Mouse (Mus musculus) heart, adult 2 months (tissue): ENCODE measurements around the gene Tcl1b1. TPM values are rescaled to one million over a fixed set of nuclear protein-coding genes. Genes with fewer than 3 reads are reported as not detected.
"Not testable (repeated sequence)": the region's sequence is repeated elsewhere in the genome, so short reads cannot be mapped to it uniquely, and the experiment has no call there.

Source experiments
- DNase-seq, 2 experiments: peaks; one replicate each; pipeline ENCODE4 v3.0.0; 2021
- H3K27ac ChIP-seq: fragments of 200-600 bp; 2 replicates; pipeline ENCODE4 v1.8.1; 2022
- H3K27me3 ChIP-seq: fragments of 200-500 bp; 2 replicates; pipeline ENCODE4 v1.6.1; 2012; ENCODE audit warnings: mild to moderate bottlenecking, low read length, inconsistent platforms, mixed read lengths; ENCODE audit not compliant: control insufficient read depth, insufficient read depth
- H3K36me3 ChIP-seq: fragments of 200-500 bp; 2 replicates; pipeline ENCODE4 v1.6.1; 2012; ENCODE audit warnings: low read length, inconsistent platforms; ENCODE audit not compliant: control insufficient read depth, insufficient read depth
- H3K4me1 ChIP-seq: fragments of 200-500 bp; 2 replicates; pipeline ENCODE4 v1.6.1; 2011; ENCODE audit warnings: low read length; ENCODE audit not compliant: control insufficient read depth, insufficient read depth
- H3K4me3 ChIP-seq: fragments of 200-600 bp; 2 replicates; pipeline ENCODE4 v1.8.1; 2022
- H3K79me2 ChIP-seq: fragments of 200-500 bp; replicated peaks from 2 replicates; pipeline ENCODE4 v1.6.1; 2012; ENCODE audit warnings: mild to moderate bottlenecking, inconsistent platforms, low read length, moderate library complexity, mixed read lengths; ENCODE audit not compliant: control insufficient read depth, insufficient read depth
- H3K9ac ChIP-seq: fragments of 200-500 bp; 2 replicates; pipeline ENCODE4 v1.6.1; 2012; ENCODE audit warnings: low read depth, mild to moderate bottlenecking, control low read depth, inconsistent platforms, low read length, mixed read lengths
- CTCF ChIP-seq: fragments of 200-600 bp; IDR thresholded peaks from 2 replicates; pipeline ENCODE4 v1.8.1; 2022; ENCODE audit warnings: antibody characterized with exemption, mild to moderate bottlenecking, moderate library complexity
- EP300 ChIP-seq: fragments of 200-500 bp; IDR thresholded peaks from 2 replicates; pipeline ENCODE4 v1.6.1; 2011; ENCODE audit warnings: low read depth, low read length, control low read depth; ENCODE audit not compliant: insufficient read depth
- POLR2A ChIP-seq: fragments of 200-500 bp; IDR thresholded peaks from 2 replicates; pipeline ENCODE4 v1.6.1; 2011; ENCODE audit warnings: mild to moderate bottlenecking, low read depth, low read length, control low read depth; ENCODE audit not compliant: insufficient read depth
- WGBS: fragments of 180-500 bp; shearing (Covaris S2); methylation state at CpG from one replicate; pipeline ENCODE4 v1.1.7; 2018; 5-methylcytosine and 5-hydroxymethylcytosine counted together
- intact Hi-C: fragments of 180-260 bp; cut with DNase I; formaldehyde crosslinking; loops from one replicate; pipeline ENCODE4 v1.15.1; 2025
- polyA plus RNA-seq: library from polyadenylated mRNA; depleted of rRNA; stranded (reverse); fragments of >200 nt; gene quantifications from 2 replicates; pipeline ENCODE4 v1.2.3, GENCODE M21; 2012; rRNA removed
- total RNA-seq, 2 experiments: library from RNA; stranded (reverse); gene quantifications; 2 replicates each; pipeline ENCODE4 v1.2.3; 2021

Tcl1b1 gene
- total and polyA plus RNA-seq, 3 experiments: not detected

DNA sequence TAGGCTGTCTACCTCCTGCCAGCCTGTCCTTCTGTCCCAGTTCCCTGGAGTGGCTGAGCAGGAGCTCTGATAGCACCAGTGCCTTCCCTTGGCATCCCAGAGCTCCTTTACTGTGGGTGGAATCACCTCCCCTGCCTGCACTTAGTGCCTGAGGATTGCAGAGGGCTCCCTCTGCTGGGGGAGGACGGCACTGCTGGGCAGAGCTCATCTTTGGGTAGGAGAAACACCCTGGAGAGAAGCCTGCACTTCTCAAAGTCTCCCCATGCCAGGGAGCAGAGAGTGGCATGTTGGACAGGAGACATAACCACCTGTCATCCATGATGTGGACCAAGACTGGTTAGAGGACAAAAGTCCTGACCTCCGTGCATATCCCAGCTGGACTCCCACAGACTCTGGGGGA lies 29.5 kb downstream of the Tcl1b1 start:
- H3K79me2 ChIP-seq, H3K36me3 ChIP-seq, H3K4me1 ChIP-seq, H3K27ac ChIP-seq, intact Hi-C loops, H3K27me3 ChIP-seq, H3K9ac ChIP-seq, H3K4me3 ChIP-seq: not testable (repeated sequence)
- DNase-seq: peak in 1 of 2 experiments; percentile 20
- TF ChIP-seq CTCF: peak; percentile 53
- 28% methylated on average over 2 of the region's 2 CpGs for WGBS

DNA sequence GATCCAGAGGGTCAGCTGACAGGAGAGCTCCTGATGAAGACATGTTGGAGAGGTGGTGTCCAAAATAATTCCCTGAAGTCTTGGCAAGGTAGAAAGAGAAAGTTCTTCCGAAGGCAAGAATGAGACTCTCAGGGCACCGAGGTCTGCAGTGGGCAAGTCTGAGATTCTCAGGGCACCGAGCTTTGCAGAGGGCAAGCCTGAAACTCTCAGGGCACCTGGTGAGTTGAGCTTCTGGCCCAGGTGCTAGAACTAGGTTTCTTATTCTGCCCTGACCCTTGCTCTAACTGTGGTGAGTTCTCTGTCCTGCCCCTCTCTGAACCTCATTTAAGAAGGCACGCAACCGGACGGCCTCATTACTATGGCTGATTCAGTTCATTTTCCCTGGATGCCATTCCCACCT lies 31.3 kb downstream of the Tcl1b1 start, which contains the start of gene Tcl1b3:
Tcl1b3 (plus strand) TSS at position 301 of the 400 bp plus-strand sequence.
- 85% methylated on average over 6 of the region's 6 CpGs for WGBS
- DNase-seq, H3K4me1 ChIP-seq, H3K9ac ChIP-seq, H3K79me2 ChIP-seq, intact Hi-C loops, H3K27me3 ChIP-seq, H3K4me3 ChIP-seq, H3K36me3 ChIP-seq, H3K27ac ChIP-seq: not testable (repeated sequence)

DNA sequence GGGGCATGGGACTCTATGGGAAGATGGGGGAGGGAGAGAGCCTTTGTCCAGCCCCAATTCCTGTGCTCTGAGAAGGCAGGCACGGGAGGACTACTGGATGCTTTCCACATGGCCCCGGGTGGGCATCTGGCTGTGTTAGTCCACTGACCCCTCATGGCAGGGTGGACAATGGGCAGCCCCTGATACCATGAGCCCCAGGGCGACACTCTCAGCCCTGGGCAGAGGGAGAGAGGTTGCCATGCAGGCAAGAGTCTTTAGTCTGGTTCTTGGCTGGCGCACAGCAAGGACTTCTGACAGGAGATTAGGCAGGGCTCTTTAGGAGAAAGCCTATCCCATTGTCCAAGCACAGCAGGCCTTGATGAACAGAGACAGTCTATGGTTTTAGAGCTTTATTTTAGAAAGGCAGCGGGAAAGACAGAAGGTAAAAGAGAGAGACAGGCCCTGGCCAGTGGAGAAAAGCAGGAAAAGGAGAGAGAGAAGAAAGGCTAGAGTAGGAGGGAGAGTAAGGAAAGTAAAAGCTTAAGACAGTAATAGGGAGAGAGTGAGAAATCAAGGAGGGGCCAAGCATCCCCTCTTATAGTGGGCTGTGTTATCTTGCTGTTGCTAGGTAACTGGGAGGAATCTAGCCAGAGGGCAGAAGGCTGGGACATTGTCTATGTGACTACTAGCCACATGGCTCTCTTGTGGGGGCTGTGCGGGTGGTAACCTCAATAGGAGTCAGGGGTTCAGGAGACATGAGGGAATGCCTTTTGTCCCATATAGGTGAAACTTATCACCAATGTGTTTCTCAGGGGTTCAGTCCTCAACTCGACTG lies 40.4 kb downstream of the Tcl1b1 start:
- 59% methylated on average over 7 of the region's 7 CpGs for WGBS
- H3K4me1 ChIP-seq, H3K36me3 ChIP-seq, H3K4me3 ChIP-seq, DNase-seq, intact Hi-C loops, H3K27ac ChIP-seq, H3K9ac ChIP-seq, H3K79me2 ChIP-seq, H3K27me3 ChIP-seq: not testable (repeated sequence)

DNA sequence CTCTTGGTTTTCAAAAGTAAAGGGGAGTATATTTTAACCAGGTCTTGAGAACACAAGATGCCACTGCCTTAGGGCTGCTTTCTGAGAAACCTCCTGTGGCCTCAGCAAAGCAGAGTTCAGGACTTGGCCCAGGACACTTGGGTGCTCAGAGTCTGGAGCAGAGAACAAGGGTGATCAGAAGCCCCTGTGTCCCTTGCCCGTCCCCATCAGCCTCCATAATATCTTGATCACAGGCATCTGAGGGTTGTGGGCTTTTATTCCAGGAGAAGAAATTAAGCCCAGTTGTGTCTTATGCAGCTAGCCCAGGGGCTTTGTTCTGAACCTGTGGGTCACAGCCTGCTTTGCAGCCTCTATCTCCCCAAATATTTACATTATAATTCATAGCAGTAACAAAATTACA lies 42.2 kb downstream of the Tcl1b1 start, which contains the start of gene Tcl1b4:
Tcl1b4 (plus strand) TSS at position 301 of the 400 bp plus-strand sequence.
- H3K79me2 ChIP-seq, H3K9ac ChIP-seq, H3K27ac ChIP-seq, DNase-seq, H3K36me3 ChIP-seq, H3K4me1 ChIP-seq, H3K4me3 ChIP-seq, intact Hi-C loops, H3K27me3 ChIP-seq: not testable (repeated sequence)
- 61% methylated on average over 1 of the region's 1 CpGs for WGBS

DNA sequence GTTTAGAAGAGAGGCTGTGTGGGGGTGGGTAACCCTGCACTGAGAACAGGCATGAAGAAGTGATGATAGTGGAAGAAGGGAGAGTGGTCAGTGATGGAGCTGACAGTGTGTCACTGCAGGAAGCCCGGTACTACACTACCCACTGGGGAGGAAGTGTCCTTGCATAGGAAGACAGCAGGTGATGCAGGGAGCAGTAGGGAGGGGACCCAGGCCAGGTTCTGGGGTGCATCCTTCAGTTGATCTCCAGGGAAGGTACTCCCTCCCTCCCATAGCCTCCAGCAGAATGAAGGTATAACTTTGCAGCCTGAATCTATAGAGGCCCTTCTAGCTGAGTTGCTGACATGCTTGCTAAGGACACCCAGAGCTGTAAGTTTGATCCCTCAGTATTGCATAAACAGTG lies 47.6 kb downstream of the Tcl1b1 start:
- no peaks in the 10 kb centered on the region for H3K4me1 ChIP-seq
- no peaks in the 10 kb centered on the region for H3K36me3 ChIP-seq
- no peaks in the 10 kb centered on the region for H3K27me3 ChIP-seq
- WGBS: 35% methylated on average over 1 of the region's 1 CpGs
- no peak for DNase-seq
- intact Hi-C loops: no loop called here
- no peak overlapping the region for H3K4me3 ChIP-seq
- no peak for TF ChIP-seq EP300
- H3K9ac ChIP-seq: no peak overlapping the region
- H3K79me2 ChIP-seq: no peaks in the 10 kb centered on the region
- H3K27ac ChIP-seq: no peak overlapping the region

DNA sequence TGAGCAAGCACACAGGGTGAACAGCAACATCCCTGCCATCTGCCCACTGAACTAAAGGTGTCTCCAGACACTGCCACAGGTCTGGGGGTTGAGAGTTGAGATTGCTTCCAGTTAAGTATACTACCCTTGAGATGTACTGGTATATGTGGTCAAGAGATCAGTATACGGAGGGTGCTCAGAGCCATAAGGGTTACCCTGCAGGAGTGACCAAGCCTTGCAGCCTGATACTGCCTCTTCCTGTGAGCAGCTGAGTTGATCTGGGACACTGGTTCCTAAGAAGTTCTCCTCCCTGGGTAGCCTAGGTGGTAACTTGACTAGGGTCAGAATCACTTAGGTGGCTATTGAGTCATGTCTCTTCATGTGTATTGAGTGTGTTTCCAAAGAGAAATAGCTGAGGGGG lies 49.0 kb downstream of the Tcl1b1 start:
- 82% methylated on average over 1 of the region's 1 CpGs for WGBS

DNA sequence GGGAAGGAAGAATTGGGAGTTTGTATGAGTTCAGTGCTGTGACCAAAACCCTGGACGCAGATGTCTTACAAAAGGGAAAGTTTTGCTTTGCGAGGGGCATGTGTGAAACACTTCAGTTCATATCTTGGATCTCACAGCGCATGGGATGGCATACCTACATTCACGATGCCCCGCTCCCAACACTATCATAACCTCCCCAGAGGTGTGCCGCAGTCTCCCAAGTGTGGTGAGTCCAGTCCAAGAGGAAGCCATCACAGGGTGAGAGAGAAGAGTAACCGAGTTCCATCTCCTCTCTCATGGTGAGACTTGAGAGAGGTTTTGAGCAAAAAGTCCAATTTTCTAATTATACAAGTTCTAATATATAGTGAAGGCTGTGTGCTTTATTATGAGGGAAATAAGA lies 49.7 kb downstream of the Tcl1b1 start:
- Histone ChIP-seq H3K4me1 (no peaks in the 10 kb centered on the region), H3K27ac (no peak overlapping the region), H3K79me2 (no peaks in the 10 kb centered on the region), H3K4me3 (no peak overlapping the region), H3K27me3 (no peaks in the 10 kb centered on the region), H3K36me3 (no peaks in the 10 kb centered on the region), H3K9ac (no peak overlapping the region)
- no peak for DNase-seq
- intact Hi-C loops: no loop called here
- 89% methylated on average over 7 of the region's 7 CpGs for WGBS
- TF ChIP-seq POLR2A (no peak), CTCF (no peak)

More for the DNA sequence above, 49.0 kb downstream of the Tcl1b1 start:
- intact Hi-C loops: no loop called here
- no peaks in the 10 kb centered on the region for H3K36me3 ChIP-seq
- H3K27ac ChIP-seq: no peak overlapping the region
- no peak overlapping the region for H3K4me3 ChIP-seq
- DNase-seq: no peak
- no peak for TF ChIP-seq POLR2A
- no peak for TF ChIP-seq EP300
- TF ChIP-seq CTCF: no peak
- no peak overlapping the region for H3K9ac ChIP-seq
- H3K27me3 ChIP-seq: no peaks in the 10 kb centered on the region
- no peaks in the 10 kb centered on the region for H3K79me2 ChIP-seq
- no peaks in the 10 kb centered on the region for H3K4me1 ChIP-seq

Other genes starting within 250 kb of the Tcl1b1 start
- 1 to 10 TPM; 7.0 to 8.5 TPM for gene Syne3, start 149.9 kb upstream of the Tcl1b1 start, total RNA-seq
- 2.3 and 3.0 TPM in 2 replicates for gene Syne3, start 149.9 kb upstream of the Tcl1b1 start, polyA plus RNA-seq
- 10 to 100 TPM; 86.5 to 94.7 TPM for gene Glrx5, start 127.0 kb upstream of the Tcl1b1 start, total RNA-seq
- gene Glrx5, start 127.0 kb upstream of the Tcl1b1 start, polyA plus RNA-seq: 103 and 104 TPM in 2 replicates
- gene Tcl1b2, start 13.7 kb upstream of the Tcl1b1 start, total RNA-seq: not detected
- not detected in 2 replicates for gene Tcl1b2, start 13.7 kb upstream of the Tcl1b1 start, polyA plus RNA-seq
- gene Tcl1b5, start 16.7 kb downstream of the Tcl1b1 start, total RNA-seq: not detected
- gene Tcl1b5, start 16.7 kb downstream of the Tcl1b1 start, polyA plus RNA-seq: not detected in 2 replicates
- gene Tcl1b3, start 31.4 kb downstream of the Tcl1b1 start, total RNA-seq: not detected
- not detected in 2 replicates for gene Tcl1b3, start 31.4 kb downstream of the Tcl1b1 start, polyA plus RNA-seq
- gene Tcl1b4, start 42.3 kb downstream of the Tcl1b1 start, total RNA-seq: not detected
- not detected in 2 replicates for gene Tcl1b4, start 42.3 kb downstream of the Tcl1b1 start, polyA plus RNA-seq
- not detected for gene Tcl1, start 63.1 kb downstream of the Tcl1b1 start, total RNA-seq
- gene Tcl1, start 63.1 kb downstream of the Tcl1b1 start, polyA plus RNA-seq: not detected in 2 replicates
- gene Tunar, start 174.2 kb downstream of the Tcl1b1 start, total RNA-seq: under 1 TPM; 0.09 to 0.10 TPM
- not detected in 2 replicates for gene Tunar, start 174.2 kb downstream of the Tcl1b1 start, polyA plus RNA-seq